Mouse (Mus musculus): ENCODE data around the gene Slc24a1. TPM values are rescaled to one million over a fixed set of nuclear protein-coding genes. Genes with fewer than 3 reads are reported as not detected.
A peak's percentile ranks its signal among the peaks of the same experiment; 100 is the strongest.
"Not testable (repeated sequence)": the region's sequence is repeated elsewhere in the genome, so short reads cannot be mapped to it uniquely, and the experiment has no call there.

The Slc24a1 gene
- not detected for total RNA-seq (2022)

DNA sequence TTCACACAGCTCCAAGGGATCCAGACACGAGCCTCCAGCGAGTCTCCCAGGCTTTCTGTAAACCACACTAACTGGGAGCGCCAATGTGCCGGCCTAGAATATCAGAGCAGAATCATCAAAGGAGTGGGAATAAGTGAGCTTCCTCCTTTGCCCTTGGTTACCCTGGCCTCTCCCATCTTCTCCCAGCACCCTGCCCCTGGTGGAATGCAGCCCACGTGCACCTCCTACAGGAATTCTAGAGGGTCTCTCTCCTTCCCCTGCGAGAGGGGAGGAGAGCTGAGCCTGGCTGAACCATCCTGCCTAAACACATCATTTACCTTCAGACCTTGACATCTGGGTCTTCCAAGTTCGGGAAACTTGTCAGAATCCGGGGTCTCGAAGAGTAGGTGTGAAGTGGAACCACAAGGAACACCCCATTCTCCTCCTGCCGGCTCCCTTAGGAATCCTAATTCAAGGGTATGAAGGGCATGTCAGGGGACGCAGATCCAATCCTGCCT lies at the start of gene Slc24a1:
Gene Slc24a1, minus strand, starts transcription at position 447 of the 497 bp plus-strand sequence.
- DNase-seq = no peak

DNA sequence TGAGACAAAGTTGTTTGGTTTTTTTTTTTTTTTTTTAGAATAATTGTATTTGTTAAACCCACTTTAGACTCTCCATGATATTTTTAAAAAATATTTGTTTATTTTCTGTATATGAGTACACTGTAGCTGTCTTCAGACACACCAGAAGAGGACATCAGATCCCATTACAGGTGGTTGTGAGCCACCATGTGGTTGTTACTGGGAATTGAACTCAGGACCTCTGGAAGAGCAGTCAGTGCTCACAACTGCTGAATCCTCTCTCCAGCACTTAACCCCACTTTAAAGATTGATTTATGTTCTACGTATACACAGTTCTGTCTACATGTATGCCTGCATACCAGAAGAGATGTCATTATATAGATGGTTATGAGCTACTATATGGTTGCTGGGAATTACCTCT lies 44.1 kb upstream of the Slc24a1 start:
- not testable (repeated sequence) for DNase-seq

DNA sequence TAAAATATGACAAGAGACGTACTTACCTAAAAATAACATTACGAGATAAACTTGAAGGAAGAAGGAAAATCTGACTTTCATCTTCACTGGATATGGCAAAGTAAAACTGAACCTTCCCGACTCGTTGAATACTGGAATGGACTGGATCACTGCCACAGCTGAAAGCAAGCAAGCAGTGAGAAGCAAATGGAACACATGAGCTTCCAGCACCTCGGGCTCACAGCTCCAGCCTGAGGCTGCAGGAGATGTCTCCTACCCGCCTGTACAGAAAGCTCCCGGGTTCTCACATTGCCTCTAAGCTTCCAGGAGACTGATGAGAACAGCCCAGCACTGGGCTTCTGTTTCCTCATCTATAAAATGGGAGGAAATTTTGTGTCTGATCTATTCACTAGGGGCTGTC lies 38.9 kb upstream of the Slc24a1 start:
- DNase-seq = no peak

DNA sequence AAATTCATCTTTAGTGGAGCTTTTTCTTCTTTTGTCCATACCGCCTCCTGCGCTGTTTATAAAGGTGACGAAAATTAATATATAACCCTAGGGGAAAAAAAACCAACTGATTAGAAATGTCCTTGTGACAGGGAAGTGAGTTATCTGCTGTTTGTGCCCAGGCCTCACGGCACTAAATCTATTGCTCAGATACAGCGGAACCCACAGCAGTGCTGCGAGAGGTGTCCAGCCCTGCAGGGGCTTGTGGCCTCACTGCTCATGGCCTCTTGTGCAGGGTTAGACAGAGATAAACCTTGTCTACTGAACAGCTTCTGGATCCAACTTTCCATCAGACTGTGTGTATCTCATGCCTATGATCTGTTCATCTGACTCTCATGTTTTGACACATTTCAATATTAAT lies 37.0 kb upstream of the Slc24a1 start:
- DNase-seq = no peak

DNA sequence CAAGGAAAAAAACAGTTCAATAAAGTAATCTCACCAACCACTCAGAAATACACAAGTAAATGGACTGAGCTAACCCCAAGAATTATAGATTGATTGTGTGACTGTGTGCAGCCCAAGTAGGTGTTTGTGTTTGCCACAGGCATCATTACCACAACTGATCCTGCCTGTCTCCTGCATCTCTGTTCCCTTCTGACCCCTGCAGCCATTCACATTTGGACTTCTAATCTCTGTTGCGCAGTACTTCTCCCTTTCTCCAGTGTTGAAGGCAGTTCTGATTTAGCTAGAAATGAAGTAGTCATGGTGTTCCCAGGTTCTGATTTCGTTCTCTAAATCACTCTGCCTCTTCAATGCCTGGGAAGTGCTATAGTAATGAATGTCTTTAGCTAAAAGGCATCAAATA lies 36.2 kb upstream of the Slc24a1 start:
- no peak for DNase-seq

DNA sequence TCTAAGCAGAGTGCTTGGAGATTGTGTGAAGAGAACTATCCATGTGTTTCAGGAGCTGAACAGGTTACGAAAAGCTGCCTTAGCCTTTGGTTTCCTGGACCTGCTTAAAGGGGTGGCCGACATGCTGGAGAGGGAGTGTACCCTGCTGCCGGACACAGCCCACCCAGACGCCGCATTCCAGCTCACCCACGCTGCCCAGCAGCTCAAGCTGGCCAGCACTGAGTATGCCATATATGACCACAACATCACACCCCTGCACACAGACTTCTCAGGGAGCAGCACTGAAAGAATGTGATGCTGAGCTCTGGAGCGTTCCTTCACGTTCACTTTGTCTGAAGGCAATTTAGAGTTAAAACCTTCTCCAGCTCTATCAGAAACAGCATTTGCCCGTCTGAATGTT lies 34.4 kb upstream of the Slc24a1 start:
- DNase-seq = no peak

DNA sequence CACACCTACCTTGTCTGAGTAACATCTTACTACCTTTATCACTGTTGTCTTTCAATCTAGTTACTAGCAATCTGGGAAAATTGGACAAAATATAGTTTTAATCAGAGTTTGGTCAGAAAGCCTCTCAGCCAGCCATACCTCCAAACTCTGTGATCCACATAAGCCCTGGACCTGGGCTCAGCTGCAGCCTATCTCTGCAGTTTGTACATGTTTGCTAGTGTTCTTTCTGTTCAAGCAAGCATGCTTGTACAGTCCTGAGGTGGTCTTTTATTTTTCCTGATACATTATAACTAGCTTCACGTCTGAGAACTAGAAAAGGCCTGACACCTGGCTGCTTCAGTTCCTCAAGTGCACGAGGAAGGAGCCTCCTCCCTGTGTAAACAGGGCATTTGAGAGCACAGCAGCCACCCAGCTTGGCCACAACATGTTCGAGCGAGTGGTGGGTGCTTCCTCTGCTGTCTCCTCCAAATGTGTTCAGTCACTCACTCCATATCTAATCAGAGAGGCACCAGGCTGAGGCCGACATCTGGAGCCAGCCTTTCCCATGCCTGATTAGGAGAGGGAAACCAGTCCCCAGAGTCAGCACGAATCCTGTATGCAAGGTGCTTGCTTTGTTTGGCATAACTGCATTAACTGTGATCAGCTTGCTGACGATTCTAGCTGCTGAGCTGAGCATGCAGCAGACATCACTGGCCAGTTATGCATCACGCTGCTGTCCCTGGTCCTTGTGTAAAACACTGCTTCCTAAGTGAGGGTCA lies 33.8 kb upstream of the Slc24a1 start:
- no peak for DNase-seq

DNA sequence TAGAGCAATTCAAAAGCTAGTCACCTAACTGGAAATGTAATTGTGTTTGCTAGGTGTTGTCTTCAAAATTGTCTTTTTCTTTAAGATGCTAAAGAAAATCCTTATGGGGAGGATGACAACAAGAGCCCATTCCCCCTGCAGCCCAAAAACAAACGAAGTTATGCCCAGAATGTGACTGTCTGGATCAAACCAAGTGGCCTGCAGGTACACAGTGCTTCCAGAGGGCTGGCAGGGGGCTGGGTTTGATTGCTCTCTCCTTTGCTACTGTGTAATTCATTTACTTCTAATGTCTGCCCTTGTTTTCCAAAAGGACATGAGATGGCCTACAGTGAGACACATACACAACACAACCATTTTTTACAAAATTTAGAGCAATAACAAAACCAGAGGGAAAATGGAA lies 30.5 kb upstream of the Slc24a1 start:
- no peak for DNase-seq

DNA sequence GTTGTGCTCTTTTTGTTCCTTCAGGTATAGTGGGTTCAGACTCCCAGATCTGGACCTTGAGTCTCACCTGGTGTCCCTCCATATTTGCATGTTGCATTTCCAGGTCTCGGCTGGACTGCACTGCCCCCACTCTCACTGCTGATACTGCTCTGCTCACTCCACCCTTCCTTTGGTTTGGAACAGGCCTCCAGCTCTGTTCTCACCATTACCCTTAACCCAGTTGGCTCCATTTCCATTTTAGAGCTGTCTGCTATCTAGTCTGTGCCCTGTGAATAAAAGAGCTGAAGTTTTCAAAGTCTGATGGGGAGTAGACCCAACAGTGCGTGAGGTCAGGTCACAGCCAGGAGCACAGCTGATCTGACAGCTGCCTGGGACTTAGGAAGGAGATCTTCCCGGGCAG lies 29.1 kb upstream of the Slc24a1 start:
- DNase-seq = no peak

DNA sequence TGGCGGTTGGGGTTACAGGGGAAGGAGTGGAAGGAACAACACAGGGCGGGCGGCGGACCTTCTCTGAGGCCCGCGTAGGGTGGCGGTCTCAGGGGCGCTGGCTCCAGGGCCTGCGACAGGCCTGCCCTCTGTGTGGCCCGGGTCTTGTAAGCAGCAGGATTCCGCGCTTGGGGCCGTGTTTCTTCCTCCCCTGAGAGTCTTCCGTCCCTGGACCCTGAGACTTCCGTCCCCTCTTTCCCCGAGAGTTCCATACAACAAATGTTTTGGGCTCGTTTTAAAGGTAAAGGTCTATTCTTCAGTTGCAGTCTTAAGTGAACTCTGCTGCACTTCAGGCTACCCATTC lies 9.5 kb upstream of the Slc24a1 start:
- no peak for DNase-seq

DNA sequence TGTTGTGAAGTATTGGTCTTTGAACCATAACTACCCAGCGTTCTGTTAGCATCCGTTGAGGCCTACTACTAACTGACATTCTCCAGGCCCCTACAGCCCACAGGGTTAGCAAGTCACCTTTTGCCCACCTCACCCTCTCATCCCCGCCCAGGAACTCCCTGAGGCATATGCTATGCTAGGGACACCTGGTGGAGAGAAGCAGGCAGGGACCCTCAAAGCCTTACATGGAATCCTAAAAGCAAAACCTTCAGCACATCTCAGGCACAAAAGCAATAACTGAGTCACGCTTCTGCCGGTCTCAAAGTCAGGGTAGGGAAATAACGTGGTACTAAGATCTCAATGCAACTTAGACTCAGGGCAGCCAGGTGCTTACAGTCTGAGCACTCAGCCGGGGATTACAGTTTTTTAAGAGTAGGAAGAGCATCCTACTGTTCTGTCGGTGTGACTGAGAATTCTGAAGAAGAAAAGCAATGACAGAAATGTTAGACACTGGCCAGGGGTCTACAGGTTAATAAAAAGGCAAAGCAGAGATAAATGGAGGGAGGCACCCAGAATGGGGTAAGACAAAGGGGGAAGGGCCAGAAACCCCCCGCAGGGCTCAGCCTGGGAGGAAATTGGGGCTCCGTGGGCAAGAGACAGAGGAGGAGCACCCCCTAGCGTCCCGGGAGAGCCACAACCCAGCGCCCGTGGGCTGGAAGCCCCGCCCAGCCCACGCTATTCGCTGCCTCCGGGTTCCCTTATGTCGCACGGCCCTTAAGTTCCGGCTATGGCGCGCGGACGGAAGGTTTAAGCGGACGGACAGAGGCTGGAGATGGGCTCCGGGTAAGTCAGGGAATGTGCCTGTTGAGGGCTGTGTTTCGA lies 8.9 kb upstream of the Slc24a1 start, which contains the start of gene Ints14:
Gene Ints14, plus strand, starts transcription at position 789 of the 861 bp plus-strand sequence.
- peak; percentile 90 for DNase-seq

DNA sequence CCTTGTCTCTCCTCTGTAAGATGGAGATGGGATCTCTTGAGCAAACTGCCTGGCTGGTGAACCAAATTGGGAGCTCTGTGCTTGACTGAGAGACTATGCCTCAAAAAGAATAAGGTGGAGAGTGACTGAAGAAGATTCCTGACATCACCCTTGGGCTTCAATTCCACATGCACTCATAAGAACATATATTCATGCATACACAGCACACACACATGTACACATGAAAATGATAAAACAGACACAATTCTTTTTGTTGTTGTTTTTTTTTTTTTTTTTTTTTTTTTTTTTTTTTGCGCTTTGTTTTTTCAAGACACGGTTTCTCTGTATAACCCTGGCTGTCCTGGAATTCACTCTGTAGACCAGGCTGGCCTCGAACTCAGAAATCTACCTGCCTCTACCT lies 5.9 kb upstream of the Slc24a1 start:
- DNase-seq = no peak

DNA sequence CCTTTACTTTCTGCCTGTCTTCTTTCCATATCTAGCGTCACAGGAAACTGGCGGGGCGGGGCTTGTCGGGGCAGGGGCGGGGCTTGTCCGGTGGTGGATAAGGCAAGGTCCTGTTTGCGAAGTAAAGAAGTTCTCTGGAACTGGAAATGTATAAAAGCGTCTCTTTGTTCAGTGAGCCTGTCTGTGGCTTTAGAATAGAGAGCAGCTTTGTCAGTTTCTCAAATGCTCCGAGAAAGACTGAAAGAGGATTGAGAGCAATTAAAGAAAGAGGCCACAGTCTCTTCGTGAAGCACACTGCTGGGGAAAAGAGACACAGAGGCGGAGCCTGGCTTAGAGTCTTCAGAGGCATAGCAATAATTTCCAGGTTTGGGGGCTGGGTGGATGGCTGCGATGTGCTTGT lies 4.9 kb upstream of the Slc24a1 start:
- no peak for DNase-seq

DNA sequence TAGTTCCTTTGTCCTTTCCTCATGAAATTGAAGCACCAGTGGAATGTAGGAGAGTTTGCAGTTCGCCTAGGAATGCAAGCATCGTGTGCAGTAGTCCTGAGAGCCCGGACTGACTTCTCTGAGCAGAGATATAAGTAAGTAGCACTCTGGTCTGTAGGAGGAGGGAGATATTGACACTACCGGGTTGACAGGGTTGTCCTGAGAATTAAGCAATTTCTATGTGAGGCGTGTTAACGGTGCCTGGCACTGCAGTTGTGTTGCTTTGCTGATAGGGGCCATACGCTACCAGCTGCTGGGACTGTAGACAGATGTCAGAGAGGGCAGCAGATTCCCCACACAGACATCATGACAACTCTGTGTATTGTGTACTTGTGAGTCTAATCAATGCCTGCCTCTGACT lies 1.8 kb upstream of the Slc24a1 start:
- DNase-seq = no peak

DNA sequence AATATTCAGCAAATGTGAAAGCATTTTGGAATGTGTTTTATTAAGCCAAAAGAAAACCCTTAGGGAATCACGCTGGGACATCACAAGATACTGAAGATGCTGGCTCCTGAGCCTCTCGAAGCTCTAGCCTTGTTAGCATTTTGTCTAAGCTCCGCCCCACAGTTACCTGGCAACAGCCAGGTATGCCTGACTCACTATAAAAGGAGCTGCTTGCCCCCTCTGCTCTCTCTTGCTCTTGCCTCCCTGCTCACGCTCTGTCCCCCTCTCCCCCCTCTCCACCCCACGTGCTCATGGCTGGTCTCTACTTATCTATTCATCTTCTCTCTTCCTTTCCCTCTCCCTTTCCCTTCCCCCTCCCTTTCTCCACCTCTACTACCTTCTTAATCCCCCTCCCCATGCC lies 648 bp upstream of the Slc24a1 start:
- DNase-seq = no peak

DNA sequence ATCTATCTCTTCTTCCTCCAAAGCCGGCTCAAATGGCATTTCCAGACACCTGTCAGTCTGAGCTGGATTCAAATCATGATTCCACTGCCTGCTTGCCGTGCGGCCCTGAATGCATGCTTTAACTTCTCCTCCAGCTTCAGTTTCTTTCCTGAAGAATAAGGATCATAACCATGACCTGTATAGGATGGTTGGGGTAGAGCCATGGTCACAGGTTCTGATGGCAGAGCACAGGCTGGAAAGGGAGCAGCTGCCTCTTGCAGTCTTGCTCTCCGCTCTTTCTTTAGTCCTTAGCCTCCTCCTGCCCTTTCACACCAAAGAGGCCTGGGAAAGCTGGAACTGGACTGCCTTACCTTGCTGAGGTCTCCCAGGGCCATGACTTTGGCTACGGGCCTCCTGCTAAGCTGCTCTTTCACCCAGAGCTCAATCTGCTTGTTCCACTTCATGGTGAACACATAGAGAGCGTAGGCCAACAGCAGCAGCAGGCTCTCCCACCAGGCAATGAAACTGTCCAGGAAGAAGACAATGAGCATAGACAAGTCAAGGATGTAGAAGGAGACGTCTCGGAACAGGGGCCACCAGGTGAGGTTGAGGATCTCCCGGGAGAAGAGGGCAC lies 3.8 kb downstream of the Slc24a1 start:
- DNase-seq = no peak

DNA sequence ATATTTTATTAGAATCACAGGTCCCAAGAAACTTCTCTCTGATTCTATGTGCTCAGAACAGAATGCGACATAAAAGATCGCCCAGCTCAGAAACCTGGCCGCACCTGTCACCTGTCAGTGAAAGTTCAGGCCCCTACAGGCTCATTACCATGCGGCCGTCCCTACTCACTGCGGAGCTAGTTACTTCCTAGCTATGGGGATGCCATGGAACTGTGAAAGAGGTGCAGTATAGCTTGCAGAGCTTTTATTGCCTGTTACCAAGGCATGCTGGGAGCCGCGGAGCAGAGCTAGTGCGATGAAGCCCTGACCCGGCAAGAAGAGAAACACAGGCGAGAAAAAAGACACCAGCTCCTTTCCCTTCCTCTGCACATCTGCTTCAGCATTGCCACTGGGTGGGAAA lies 7.4 kb downstream of the Slc24a1 start:
- DNase-seq = no peak

DNA sequence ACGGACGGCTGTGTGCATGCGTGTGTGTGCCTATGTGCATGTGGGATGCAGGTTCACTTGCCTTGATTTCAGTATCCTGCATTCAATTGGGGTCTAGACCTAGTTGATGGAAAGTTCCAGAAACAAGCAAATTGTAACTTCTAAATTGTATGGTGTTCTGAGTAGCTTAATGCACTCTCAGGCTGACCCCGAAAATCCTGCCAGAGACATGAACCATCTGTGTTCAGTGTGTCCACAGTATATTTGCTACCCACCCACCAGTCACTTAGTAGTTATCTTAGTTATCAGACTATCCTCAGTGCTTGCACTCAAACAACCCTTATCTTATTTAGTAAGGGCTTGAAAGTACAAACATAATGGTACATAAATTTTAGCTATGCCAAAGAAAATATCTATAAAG lies 9.8 kb downstream of the Slc24a1 start:
- DNase-seq = no peak

DNA sequence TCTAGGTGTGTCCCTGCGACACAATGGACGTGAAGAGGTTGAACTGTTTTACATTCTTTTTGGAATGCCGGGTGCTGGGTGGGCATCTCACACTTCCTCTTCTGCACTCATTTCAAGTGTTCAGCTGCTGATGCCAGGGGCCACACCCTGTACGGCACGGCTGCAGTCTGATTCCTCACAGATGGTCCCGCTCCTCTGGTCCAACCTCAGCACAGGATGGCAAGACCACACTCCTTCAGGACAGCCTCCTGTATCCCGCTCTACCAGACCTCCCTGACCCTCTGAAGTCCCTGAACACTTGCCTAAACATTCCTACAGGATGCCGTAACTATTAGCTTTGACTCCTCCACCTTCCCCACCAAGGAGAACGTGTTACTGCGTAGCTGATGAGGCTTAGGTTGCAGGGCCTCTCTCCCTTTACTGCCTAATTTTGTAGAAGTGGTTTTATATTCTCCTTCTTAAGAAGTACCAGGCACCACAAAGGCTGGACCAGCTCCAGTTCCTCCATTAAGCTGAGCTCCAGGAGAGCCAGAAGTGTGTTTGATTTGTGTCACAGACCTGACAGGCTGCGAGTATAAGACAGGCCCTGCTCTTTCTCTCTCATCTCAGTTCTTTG lies 10.6 kb downstream of the Slc24a1 start:
- no peak for DNase-seq

DNA sequence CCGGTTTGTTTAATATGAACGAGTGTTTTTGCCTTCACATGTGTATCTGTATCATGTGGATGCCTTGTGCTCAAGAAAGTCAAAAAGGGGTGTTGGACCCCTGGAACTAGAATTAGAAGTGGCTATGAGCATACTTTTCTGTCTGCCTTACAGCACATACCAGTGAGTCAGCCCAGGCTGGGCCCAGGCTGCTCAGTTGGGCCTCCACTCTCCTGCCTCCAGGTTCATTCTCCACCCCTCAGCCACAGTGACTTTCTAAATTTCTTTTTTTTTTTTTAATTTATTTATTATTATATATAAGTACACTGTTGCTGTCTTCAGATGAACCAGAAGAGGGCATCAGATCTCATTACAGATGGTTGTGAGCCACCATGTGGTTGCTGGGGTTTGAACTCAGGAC lies 11.6 kb downstream of the Slc24a1 start:
- no peak for DNase-seq

DNA sequence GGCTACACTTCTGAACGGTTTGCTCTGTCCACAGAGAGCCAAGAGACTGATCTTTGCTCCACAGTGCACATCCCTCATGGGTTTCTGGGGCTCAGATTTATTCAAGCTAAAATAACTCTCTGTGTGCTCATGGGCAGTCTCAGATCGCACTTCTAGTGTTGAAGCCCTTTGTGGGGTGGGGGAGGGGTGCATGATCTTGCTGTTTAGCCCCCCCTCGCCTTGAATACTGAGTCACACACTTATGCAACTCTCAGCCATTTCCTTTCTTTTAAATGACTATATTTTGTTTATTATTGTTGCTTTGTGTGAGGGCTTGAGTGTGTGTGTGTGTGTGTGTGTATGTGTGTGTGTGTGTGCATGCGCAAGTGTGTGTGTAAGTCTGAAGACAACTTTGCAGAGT lies 12.1 kb downstream of the Slc24a1 start:
- no peak for DNase-seq

DNA sequence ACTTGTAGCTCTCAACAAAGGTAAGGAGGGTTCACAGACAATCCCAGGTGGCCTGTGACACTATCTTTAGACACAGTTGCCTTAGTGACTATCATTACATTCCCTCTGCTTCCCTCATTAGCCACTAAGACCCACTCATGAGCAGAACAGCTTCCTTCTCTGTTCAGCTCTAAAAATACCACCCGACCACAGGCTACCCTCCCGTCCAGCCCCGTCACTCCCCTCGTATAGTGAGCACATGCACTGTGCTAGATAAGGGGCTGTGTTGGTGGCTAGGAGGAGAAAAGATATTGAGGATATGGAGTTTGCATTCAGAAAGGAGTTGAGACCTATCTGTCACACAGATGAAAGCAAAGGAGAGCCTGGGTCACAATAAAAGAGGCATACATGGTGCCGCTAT lies 12.9 kb downstream of the Slc24a1 start:
- no peak for DNase-seq

DNA sequence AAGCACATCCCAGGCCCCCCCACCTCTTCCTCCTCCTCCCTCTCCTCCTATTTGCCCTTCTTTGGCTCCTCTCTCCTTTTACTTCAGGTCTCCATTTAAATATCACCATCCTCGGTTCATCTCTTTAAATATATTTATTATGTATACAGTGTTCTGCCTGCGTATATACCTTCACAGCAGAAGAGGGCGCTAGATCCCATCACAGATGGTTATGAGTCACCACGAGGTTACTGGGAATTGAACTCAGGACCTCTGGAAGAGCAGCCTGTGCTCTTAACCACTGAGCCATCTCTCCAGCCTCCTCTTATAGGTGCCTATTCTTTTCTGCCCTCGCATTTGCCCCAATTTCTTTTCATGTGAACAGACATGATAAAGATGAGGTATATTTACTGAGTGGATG lies 13.9 kb downstream of the Slc24a1 start:
- no peak for DNase-seq

Data from adrenal gland, adult 8-10 months (tissue).